Mouse (Mus musculus): ENCODE data around the gene Prickle1.

DNA sequence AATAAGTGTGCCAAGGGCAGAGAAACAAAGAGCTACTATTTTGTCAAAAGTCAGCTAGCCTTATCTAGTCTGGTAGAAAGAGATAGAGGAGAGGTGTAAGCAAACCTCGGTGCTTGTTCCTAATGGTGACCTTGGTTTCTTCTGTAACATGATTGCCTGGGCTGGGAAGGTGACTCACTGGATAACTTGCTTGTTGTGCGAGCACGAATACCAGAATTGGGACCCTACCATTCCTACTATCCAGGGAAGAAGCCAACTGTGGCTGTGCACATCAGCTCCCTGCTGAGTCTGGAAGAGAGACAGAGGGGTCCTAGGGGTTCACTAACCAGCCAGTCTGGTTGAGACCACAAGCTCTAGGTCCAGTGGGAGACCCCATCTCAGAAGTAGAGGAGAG, 73.9 kb downstream of the Prickle1 start:
- TF ChIP-seq CTCF (IDR thresholded peaks at IDR 0.05; ENCODE audit: control insufficient read depth, insufficient read depth, insufficient read length) (no peak), MYOD1 (IDR thresholded peaks at IDR 0.05; ENCODE audit: control insufficient read depth, insufficient read length, low read depth) (no peak), USF1 (IDR thresholded peaks at IDR 0.05; ENCODE audit: low read depth) (no peak), CEBPB (IDR thresholded peaks at IDR 0.05; ENCODE audit: low read depth) (no peak), MAX (IDR thresholded peaks at IDR 0.05) (no peak), MYOG (IDR thresholded peaks at IDR 0.05; ENCODE audit: control insufficient read depth, extremely low read depth, insufficient read length) (no peak)
